Mouse (Mus musculus): ENCODE measurements around the gene Eif3k.
A peak's percentile ranks its signal among the peaks of the same experiment; 100 is the strongest.

DNA sequence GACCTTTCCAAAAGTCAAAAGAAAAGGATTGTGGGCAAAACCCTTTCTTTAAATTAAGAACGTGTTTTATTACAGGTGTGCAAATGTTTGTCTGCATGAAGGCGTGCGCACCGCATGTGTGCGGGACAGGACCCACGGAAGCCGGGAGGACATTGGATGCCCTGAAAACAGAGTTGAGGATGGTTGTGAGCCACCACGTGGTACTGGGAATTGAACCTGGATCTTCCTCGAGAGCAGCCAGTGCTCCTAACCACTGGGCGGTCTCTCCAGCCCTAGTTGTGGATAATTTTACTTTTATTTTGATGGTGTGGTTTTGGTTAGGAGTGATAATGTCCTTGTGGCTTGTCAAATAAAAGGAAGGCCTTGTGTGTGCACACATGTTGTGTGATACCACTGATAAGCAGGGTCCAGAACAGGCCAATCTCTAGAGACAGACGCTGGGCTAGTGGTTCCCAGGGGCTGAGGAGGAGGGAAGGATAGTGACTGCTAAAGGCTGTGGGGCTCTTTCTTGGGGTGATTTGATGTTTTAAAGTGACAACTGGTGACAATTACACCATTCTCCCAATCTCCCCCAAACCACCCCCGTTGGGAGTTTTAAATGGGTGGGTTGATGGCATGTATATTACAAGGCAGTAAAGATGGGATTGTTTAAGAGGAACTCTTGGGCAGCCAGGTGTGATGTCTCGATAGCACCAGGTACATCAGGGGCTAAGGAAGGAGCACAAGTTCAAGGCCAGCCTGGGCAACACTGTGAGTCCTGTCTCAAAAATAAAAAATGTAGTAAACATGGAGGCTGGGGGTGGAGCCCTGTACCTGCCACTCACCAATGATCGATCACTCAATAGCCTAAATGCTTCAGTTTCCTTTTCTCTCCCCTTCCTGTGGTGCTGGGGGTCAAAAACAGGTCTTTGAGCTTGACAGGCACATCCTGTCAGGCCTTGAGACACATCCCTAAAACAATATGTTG, 48.3 kb upstream of the Eif3k start:
- TF ChIP-seq GATA1 (IDR thresholded peaks at IDR 0.05; ENCODE audit: low read length) (peak; percentile 65), TAL1 (IDR thresholded peaks at IDR 0.05; ENCODE audit: low read length) (peak; percentile 70)
